Mouse (Mus musculus) liver, embryonic 12.5 days (tissue): ENCODE measurements around the gene B3glct. TPM values are rescaled to one million over a fixed set of nuclear protein-coding genes. Genes with fewer than 3 reads are reported as not detected.

Experiments used
- ATAC-seq: fragments of 200-750 bp; cut with Nextera tagmentation; 2 replicates; pipeline ENCODE4 v1.8.0; 2017; ENCODE audit warnings: moderate number of reproducible peaks, mild to moderate bottlenecking, moderate library complexity
- H3K27ac ChIP-seq: fragments of 300-500 bp; sonication (generic); 2 replicates; pipeline ENCODE4 v1.5.1; 2016; ENCODE audit warnings: mild to moderate bottlenecking
- H3K27me3 ChIP-seq: fragments of 300-500 bp; sonication (generic); replicated peaks from 2 replicates; pipeline ENCODE4 v1.6.1; 2016; ENCODE audit warnings: mild to moderate bottlenecking, moderate library complexity
- H3K36me3 ChIP-seq: fragments of 300-500 bp; sonication (generic); 2 replicates; pipeline ENCODE4 v1.6.1; 2016; ENCODE audit warnings: mild to moderate bottlenecking, moderate library complexity
- H3K4me1 ChIP-seq: fragments of 300-500 bp; sonication (generic); 2 replicates; pipeline ENCODE4 v1.6.1; 2016
- H3K4me2 ChIP-seq: fragments of 300-500 bp; sonication (generic); 2 replicates; pipeline ENCODE4 v1.6.1; 2016; ENCODE audit warnings: mild to moderate bottlenecking, moderate library complexity
- H3K4me3 ChIP-seq: fragments of 300-500 bp; sonication (generic); 2 replicates; pipeline ENCODE4 v1.5.1; 2016; ENCODE audit warnings: mild to moderate bottlenecking, moderate library complexity
- H3K9ac ChIP-seq: fragments of 300-500 bp; sonication (generic); 2 replicates; pipeline ENCODE4 v1.6.1; 2016; ENCODE audit warnings: mild to moderate bottlenecking, moderate library complexity
- H3K9me3 ChIP-seq: fragments of 300-500 bp; sonication (generic); replicated peaks from 2 replicates; pipeline ENCODE4 v1.6.1; 2016; ENCODE audit warnings: mild to moderate bottlenecking, moderate library complexity
- WGBS: fragments of 180-500 bp; shearing (Covaris S2); methylation state at CpG from one replicate; pipeline ENCODE4 v1.1.7; 2016; ENCODE audit not compliant: insufficient replicate concordance; 5-methylcytosine and 5-hydroxymethylcytosine counted together
- polyA plus RNA-seq: library from polyadenylated mRNA; unstranded; fragments of >200 nt; fragmentation: Nextera tagmentation; extraction: Ambion mirVana; gene quantifications from 2 replicates; pipeline ENCODE4 v1.2.1, GENCODE M21; 2016

B3glct gene
- polyA plus RNA-seq, 1 experiment from 2014 or later: 8.4 TPM

- ATAC-seq: no peak
- Histone ChIP-seq H3K27ac (no peak overlapping the region), H3K9ac (no peak overlapping the region), H3K36me3 (no peaks in the 10 kb centered on the region), H3K27me3 (no peaks in the 10 kb centered on the region), H3K4me3 (no peak overlapping the region), H3K9me3 (no peaks in the 10 kb centered on the region), H3K4me2 (no peak overlapping the region), H3K4me1 (no peaks in the 10 kb centered on the region)
- 69% methylated on average over 5 of the region's 5 CpGs for WGBS
Measured at GRCm38 (mm10) chr5:149767651-149768301, 89.7 kb downstream of the B3glct start.

GRCm38 (mm10) chr5:149769666-149770065 is 91.6 kb downstream of the B3glct start:
- Histone ChIP-seq H3K4me2 (no peak overlapping the region), H3K9ac (no peak overlapping the region), H3K27me3 (no peaks in the 10 kb centered on the region), H3K4me1 (no peaks in the 10 kb centered on the region), H3K27ac (no peak overlapping the region), H3K4me3 (no peak overlapping the region), H3K36me3 (no peaks in the 10 kb centered on the region), H3K9me3 (no peaks in the 10 kb centered on the region)
- 89% methylated on average over 8 of the region's 8 CpGs for WGBS
- no peak for ATAC-seq

GRCm38 (mm10) chr5:149776038-149776437 is 98.0 kb downstream of the B3glct start:
- no peaks in the 10 kb centered on the region for H3K36me3 ChIP-seq
- no peak overlapping the region for H3K27ac ChIP-seq
- no peaks in the 10 kb centered on the region for H3K4me1 ChIP-seq
- no peak overlapping the region for H3K4me3 ChIP-seq
- peaks cover 11% of the 10 kb centered on the region for H3K9me3 ChIP-seq
- H3K9ac ChIP-seq: no peak overlapping the region
- no peak for ATAC-seq
- WGBS: 32% methylated on average over 7 of the region's 7 CpGs
- no peak overlapping the region for H3K4me2 ChIP-seq
- no peaks in the 10 kb centered on the region for H3K27me3 ChIP-seq

- Histone ChIP-seq H3K4me3 (no peak overlapping the region), H3K27ac (no peak overlapping the region), H3K36me3 (no peaks in the 10 kb centered on the region), H3K4me2 (no peak overlapping the region), H3K4me1 (no peaks in the 10 kb centered on the region), H3K9ac (no peak overlapping the region), H3K27me3 (no peaks in the 10 kb centered on the region), H3K9me3 (peaks cover 19% of the 10 kb centered on the region)
- WGBS: 80% methylated on average over 6 of the region's 6 CpGs
- ATAC-seq: no peak
Measured at GRCm38 (mm10) chr5:149779740-149780139, 101.7 kb downstream of the B3glct start.

GRCm38 (mm10) chr5:149780411-149780810 is 102.4 kb downstream of the B3glct start:
- H3K9ac ChIP-seq: no peak overlapping the region
- no peaks in the 10 kb centered on the region for H3K36me3 ChIP-seq
- H3K4me3 ChIP-seq: no peak overlapping the region
- 88% methylated on average over 2 of the region's 2 CpGs for WGBS
- no peaks in the 10 kb centered on the region for H3K27me3 ChIP-seq
- peaks cover 25% of the 10 kb centered on the region for H3K9me3 ChIP-seq
- H3K4me2 ChIP-seq: no peak overlapping the region
- ATAC-seq: no peak
- no peaks in the 10 kb centered on the region for H3K4me1 ChIP-seq
- H3K27ac ChIP-seq: no peak overlapping the region

- H3K36me3 ChIP-seq: no peaks in the 10 kb centered on the region
- H3K9ac ChIP-seq: no peak overlapping the region
- no peak overlapping the region for H3K4me3 ChIP-seq
- peaks cover 25% of the 10 kb centered on the region for H3K9me3 ChIP-seq
- WGBS: 33% methylated on average over 8 of the region's 8 CpGs
- no peak overlapping the region for H3K27ac ChIP-seq
- H3K4me1 ChIP-seq: no peaks in the 10 kb centered on the region
- H3K27me3 ChIP-seq: no peaks in the 10 kb centered on the region
- no peak for ATAC-seq
- H3K4me2 ChIP-seq: no peak overlapping the region
Measured at GRCm38 (mm10) chr5:149790087-149790486, 112.1 kb downstream of the B3glct start.

- ATAC-seq: no peak
- WGBS: 66% methylated on average over 2 of the region's 2 CpGs
- H3K4me1 ChIP-seq: peaks cover 4% of the 10 kb centered on the region; the same call in 1 of the 2 replicates
Measured at GRCm38 (mm10) chr5:149810071-149810470, 132.0 kb downstream of the B3glct start.

GRCm38 (mm10) chr5:149811835-149812234 is 133.8 kb downstream of the B3glct start:
- Histone ChIP-seq H3K9me3 (no peaks in the 10 kb centered on the region), H3K36me3 (no peaks in the 10 kb centered on the region), H3K27ac (no peak overlapping the region), H3K4me1 (peaks cover 4% of the 10 kb centered on the region; the same call in 1 of the 2 replicates), H3K4me3 (no peak overlapping the region), H3K9ac (no peak overlapping the region), H3K27me3 (no peaks in the 10 kb centered on the region; the same call in 1 of the 2 replicates), H3K4me2 (no peak overlapping the region)
- 31% methylated on average over 6 of the region's 6 CpGs for WGBS
- no peak for ATAC-seq

More at GRCm38 (mm10) chr5:149810071-149810470, 132.0 kb downstream of the B3glct start:
- Histone ChIP-seq H3K9me3 (no peaks in the 10 kb centered on the region), H3K27me3 (no peaks in the 10 kb centered on the region; the same call in 1 of the 2 replicates), H3K27ac (no peak overlapping the region), H3K9ac (no peak overlapping the region), H3K36me3 (no peaks in the 10 kb centered on the region), H3K4me2 (no peak overlapping the region), H3K4me3 (no peak overlapping the region)

Other genes with a start within 250 kb of the B3glct start
- gene Tex26, start 238.6 kb upstream of the B3glct start, polyA plus RNA-seq: 0.13 and 0.18 TPM in 2 replicates
- gene Wdr95, start 149.6 kb upstream of the B3glct start, polyA plus RNA-seq: not detected in 2 replicates
- 69.5 and 76.4 TPM in 2 replicates for gene Hsph1, start 41.9 kb upstream of the B3glct start, polyA plus RNA-seq